Mouse (Mus musculus) heart, embryonic 14.5 days (tissue): ENCODE results near the gene Slc17a4. TPM values are rescaled to one million over a fixed set of nuclear protein-coding genes. Genes with fewer than 3 reads are reported as not detected.

Source experiments
- ATAC-seq: fragments of 200-750 bp; cut with Nextera tagmentation; 2 replicates; pipeline ENCODE4 v1.8.0; 2017; ENCODE audit warnings: low read depth, moderate TSS enrichment; ENCODE audit not compliant: insufficient number of reproducible peaks, insufficient read depth, low FRiP score
- H3K27ac ChIP-seq, 2 experiments: fragments of 200-500 bp in 1 of 2; fragments of 300-500 bp in 1 of 2; sonication (generic) in 1 of 2; replicated peaks in 1 of 2; 2 replicates each; pipeline ENCODE4 v1.5.1; 2012 to 2014; ENCODE audit warnings: low read depth in 2 of 2, low read length in 2 of 2, control low read depth in 1 of 2, mild to moderate bottlenecking in 1 of 2, mixed read lengths in 1 of 2; ENCODE audit not compliant: control insufficient read depth in 1 of 2, insufficient read depth in 1 of 2
- H3K27me3 ChIP-seq: fragments of 300-500 bp; sonication (generic); 2 replicates; pipeline ENCODE4 v1.6.1; 2014; ENCODE audit warnings: mild to moderate bottlenecking, low read length, control low read depth; ENCODE audit not compliant: control insufficient read depth, insufficient read depth
- H3K36me3 ChIP-seq: fragments of 300-500 bp; sonication (generic); 2 replicates; pipeline ENCODE4 v1.6.1; 2014; ENCODE audit warnings: mild to moderate bottlenecking, control low read depth, low read length, mixed read lengths; ENCODE audit not compliant: control insufficient read depth, insufficient read depth
- H3K4me1 ChIP-seq, 2 experiments: fragments of 200-500 bp in 1 of 2; fragments of 300-500 bp in 1 of 2; sonication (generic) in 1 of 2; 2 replicates each; pipeline ENCODE4 v1.6.1; 2012 to 2014; ENCODE audit warnings: low read length in 2 of 2, control low read depth in 1 of 2, mixed read lengths in 1 of 2; ENCODE audit not compliant: control insufficient read depth in 2 of 2, insufficient read depth in 2 of 2
- H3K4me2 ChIP-seq: fragments of 300-500 bp; sonication (generic); 2 replicates; pipeline ENCODE4 v1.6.1; 2014; ENCODE audit warnings: mild to moderate bottlenecking, low read length
- H3K4me3 ChIP-seq, 2 experiments: fragments of 200-500 bp in 1 of 2; fragments of 300-500 bp in 1 of 2; sonication (generic) in 1 of 2; 2 replicates each; pipeline ENCODE4 v1.5.1; 2012 to 2014; ENCODE audit warnings: low read length in 2 of 2, mild to moderate bottlenecking in 2 of 2, control low read depth in 1 of 2, low read depth in 1 of 2, moderate library complexity in 1 of 2; ENCODE audit not compliant: control insufficient read depth in 1 of 2, insufficient read depth in 1 of 2
- H3K9ac ChIP-seq: fragments of 300-500 bp; sonication (generic); 2 replicates; pipeline ENCODE4 v1.6.1; 2014; ENCODE audit warnings: mild to moderate bottlenecking, low read length
- H3K9me3 ChIP-seq: fragments of 300-500 bp; sonication (generic); 2 replicates; pipeline ENCODE4 v1.6.1; 2016; ENCODE audit warnings: low read length, control low read depth; ENCODE audit not compliant: control insufficient read depth
- WGBS: fragments of 180-500 bp; shearing (Covaris S2); extraction: QIAGEN DNeasy Blood & Tissue Kit; methylation state at CpG from one replicate; pipeline ENCODE4 v1.1.7; 2014; 5-methylcytosine and 5-hydroxymethylcytosine counted together
- polyA plus RNA-seq: library from polyadenylated mRNA; unstranded; fragments of >200 nt; fragmentation: Nextera tagmentation; extraction: Ambion mirVana; gene quantifications from 2 replicates; pipeline ENCODE4 v1.2.1, GENCODE M21; 2014

Slc17a4 gene
- polyA plus RNA-seq, 1 experiment from 2014 or later, result not detected

- WGBS, result 56% methylated on average over 6 of the region's 6 CpGs
- Histone ChIP-seq H3K9me3 (no peaks in the 10 kb centered on the region), H3K9ac (no peak overlapping the region), H3K27ac (no peak overlapping the region), H3K4me2 (no peak overlapping the region), H3K4me3 (no peak overlapping the region), H3K4me1 (no peaks in the 10 kb centered on the region), H3K36me3 (no peaks in the 10 kb centered on the region), H3K27me3 (no peaks in the 10 kb centered on the region)
- no peak for ATAC-seq
These were observed 25.7 kb downstream of the Slc17a4 start for GRCm38 (mm10) chr13:23889011-23889605.

GRCm38 (mm10) chr13:23887026-23887725 is 27.6 kb downstream of the Slc17a4 start:
- no peak overlapping the region for H3K4me2 ChIP-seq
- H3K4me3 ChIP-seq, result no peak overlapping the region
- H3K4me1 ChIP-seq, result no peaks in the 10 kb centered on the region
- H3K9me3 ChIP-seq, result no peaks in the 10 kb centered on the region
- no peak overlapping the region for H3K27ac ChIP-seq
- no peak overlapping the region for H3K9ac ChIP-seq
- ATAC-seq, result no peak
- no peaks in the 10 kb centered on the region for H3K27me3 ChIP-seq
- 81% methylated on average over 3 of the region's 3 CpGs for WGBS
- H3K36me3 ChIP-seq, result no peaks in the 10 kb centered on the region

- WGBS, result 40% methylated on average over 2 of the region's 2 CpGs
- no peak for ATAC-seq
- Histone ChIP-seq H3K27me3 (no peaks in the 10 kb centered on the region), H3K36me3 (no peaks in the 10 kb centered on the region), H3K9me3 (no peaks in the 10 kb centered on the region), H3K9ac (no peak overlapping the region), H3K27ac (no peak overlapping the region), H3K4me2 (no peak overlapping the region), H3K4me1 (no peaks in the 10 kb centered on the region), H3K4me3 (no peak overlapping the region)
These were observed 29.3 kb downstream of the Slc17a4 start for GRCm38 (mm10) chr13:23885540-23885939.

DNA sequence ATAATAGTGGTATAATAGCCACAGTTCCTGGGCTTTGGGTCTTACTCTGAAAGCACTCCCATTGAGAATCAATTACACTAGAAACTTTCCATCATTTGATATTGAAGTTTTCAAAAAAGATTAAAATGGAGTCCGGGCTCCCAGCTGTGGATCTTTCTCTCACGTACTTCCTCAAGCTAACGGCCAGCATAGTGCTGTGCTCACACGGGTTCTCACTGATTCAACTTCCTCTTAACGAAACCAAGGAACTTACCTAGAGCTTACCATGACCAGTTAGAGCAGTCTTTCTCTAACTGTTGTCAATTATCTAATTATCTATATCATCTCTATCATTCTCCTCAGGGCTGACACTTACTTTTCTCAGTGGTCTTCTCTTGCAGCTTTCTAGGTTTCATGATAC is 35.2 kb downstream of the Slc17a4 start:
- Histone ChIP-seq H3K36me3 (no peaks in the 10 kb centered on the region), H3K27me3 (no peaks in the 10 kb centered on the region), H3K27ac (no peak overlapping the region), H3K4me2 (no peak overlapping the region), H3K4me1 (no peaks in the 10 kb centered on the region), H3K4me3 (no peak overlapping the region), H3K9ac (no peak overlapping the region), H3K9me3 (no peaks in the 10 kb centered on the region)
- WGBS, result 81% methylated on average over 5 of the region's 5 CpGs
- no peak for ATAC-seq

DNA sequence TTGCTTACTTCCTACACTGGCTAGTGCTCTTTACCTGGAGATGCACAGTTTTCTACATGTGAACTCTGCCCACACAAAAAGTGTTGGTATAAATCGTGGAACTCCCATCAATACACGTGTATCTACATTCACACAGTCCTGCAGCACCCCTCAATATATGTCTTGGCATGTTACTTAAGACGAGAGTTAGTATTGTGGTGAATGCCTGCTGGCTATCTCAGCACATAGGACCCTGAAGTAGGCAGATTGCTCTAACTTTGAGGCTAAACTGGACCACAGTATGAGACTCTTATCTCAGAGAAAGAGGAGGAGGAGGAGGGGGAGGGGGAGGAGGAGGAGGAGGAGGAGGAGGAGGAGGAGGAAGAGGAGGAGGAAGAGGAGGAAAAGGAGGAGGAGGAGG is 35.7 kb downstream of the Slc17a4 start:
- Histone ChIP-seq H3K4me3 (no peak overlapping the region), H3K9me3 (no peaks in the 10 kb centered on the region)
- 62% methylated on average over 3 of the region's 3 CpGs for WGBS

GRCm38 (mm10) chr13:23873141-23873540 is 41.7 kb downstream of the Slc17a4 start:
- ATAC-seq, result no peak
- no peaks in the 10 kb centered on the region for H3K27me3 ChIP-seq
- H3K36me3 ChIP-seq, result no peaks in the 10 kb centered on the region
- no peak overlapping the region for H3K4me2 ChIP-seq
- WGBS, result 77% methylated on average over 5 of the region's 5 CpGs
- H3K27ac ChIP-seq, result no peak overlapping the region
- H3K9me3 ChIP-seq, result no peaks in the 10 kb centered on the region
- H3K4me3 ChIP-seq, result no peak overlapping the region
- H3K9ac ChIP-seq, result no peak overlapping the region
- H3K4me1 ChIP-seq, result no peaks in the 10 kb centered on the region

More for the DNA sequence above, 35.7 kb downstream of the Slc17a4 start:
- no peak for ATAC-seq
- Histone ChIP-seq H3K4me2 (no peak overlapping the region), H3K27ac (no peak overlapping the region), H3K4me1 (no peaks in the 10 kb centered on the region), H3K9ac (no peak overlapping the region), H3K27me3 (no peaks in the 10 kb centered on the region), H3K36me3 (no peaks in the 10 kb centered on the region)

- no peaks in the 10 kb centered on the region for H3K36me3 ChIP-seq
- 73% methylated on average over 3 of the region's 3 CpGs for WGBS
- H3K9ac ChIP-seq, result no peak overlapping the region
- H3K9me3 ChIP-seq, result no peaks in the 10 kb centered on the region
- peaks cover 0 to 5% of the 10 kb centered on the region in 2 experiments; a peak in 1 of 4 replicates for H3K4me1 ChIP-seq
- no peak overlapping the region for H3K4me3 ChIP-seq
- no peaks in the 10 kb centered on the region for H3K27me3 ChIP-seq
- no peak overlapping the region for H3K27ac ChIP-seq
- no peak for ATAC-seq
- no peak overlapping the region for H3K4me2 ChIP-seq
These were observed 44.8 kb downstream of the Slc17a4 start for GRCm38 (mm10) chr13:23869996-23870395.
